Mouse (Mus musculus) cerebellum, adult 9-11 months (tissue): Measurements from ENCODE around the gene Olfr142.
"Not testable (repeated sequence)": the region's sequence is repeated elsewhere in the genome, so short reads cannot be mapped to it uniquely, and the experiment has no call there.

ENCODE experiments used
- DNase-seq: peaks from one replicate; pipeline ENCODE4 v3.0.0; 2022

The Olfr142 gene

DNA sequence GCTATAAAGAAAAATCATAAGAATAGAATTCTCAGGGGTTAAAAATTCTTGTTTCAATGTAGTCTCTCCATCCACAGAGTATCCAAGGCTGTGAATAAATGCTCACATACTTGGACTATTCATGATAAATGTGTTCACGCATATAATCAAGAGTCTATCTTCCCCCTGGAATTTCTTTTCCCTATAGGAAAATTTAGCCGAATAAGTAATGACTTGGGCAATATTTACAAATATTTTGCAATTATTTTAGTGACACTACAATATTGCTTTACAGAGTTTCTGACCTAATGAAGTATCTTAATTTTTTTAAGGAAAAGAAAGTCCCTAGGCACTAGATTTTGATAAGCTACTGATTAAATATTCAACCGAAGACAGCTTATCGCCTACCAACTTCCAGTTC is at the start of gene Olfr142:
Gene Olfr142, minus strand, starts transcription at position 101 of the 400 bp plus-strand sequence.
- DNase-seq = no peak

DNA sequence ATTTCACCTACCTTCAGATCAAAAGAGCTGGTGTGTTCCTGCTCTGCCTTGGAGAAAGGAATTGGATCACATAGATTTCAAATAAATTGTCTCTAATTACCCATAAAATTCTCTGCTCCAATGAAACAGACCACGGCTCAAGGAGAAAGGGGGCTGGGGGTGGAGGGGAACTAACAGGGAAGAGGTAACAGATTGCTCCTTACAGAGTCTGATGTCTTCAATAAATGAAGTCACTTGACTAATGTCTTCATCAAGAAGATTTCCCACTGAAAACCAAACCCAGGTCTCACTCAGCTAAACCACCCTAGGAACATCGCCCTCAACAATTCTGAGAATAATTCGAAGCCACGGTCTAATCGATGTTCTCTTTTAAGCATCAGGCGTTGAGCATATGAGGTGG is 35.3 kb upstream of the Olfr142 start, which contains the start of gene Olfr1272:
Gene Olfr1272, minus strand, starts transcription at position 101 of the 400 bp plus-strand sequence.
- DNase-seq = no peak

DNA sequence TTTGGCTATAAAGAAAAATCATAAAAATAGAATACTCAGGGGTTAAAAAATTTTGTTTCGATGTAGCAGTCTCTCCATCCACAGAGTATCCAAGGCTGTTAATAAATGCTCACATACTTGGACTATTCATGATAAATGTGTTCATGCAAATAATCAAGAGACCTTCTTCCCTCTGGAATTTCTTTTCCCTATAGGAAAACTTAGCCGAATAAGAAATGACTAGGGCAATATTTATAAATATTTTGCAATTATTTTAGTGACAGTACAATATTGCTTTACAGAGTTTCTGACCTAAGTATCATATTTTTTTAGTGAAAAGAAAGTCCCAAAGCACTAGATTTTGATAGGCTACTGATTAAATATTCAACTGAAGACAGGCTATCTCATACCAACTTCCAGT is 13.5 kb upstream of the Olfr142 start, which contains the start of gene Olfr1271:
Gene Olfr1271, minus strand, starts transcription at position 101 of the 400 bp plus-strand sequence.
- no peak for DNase-seq

DNA sequence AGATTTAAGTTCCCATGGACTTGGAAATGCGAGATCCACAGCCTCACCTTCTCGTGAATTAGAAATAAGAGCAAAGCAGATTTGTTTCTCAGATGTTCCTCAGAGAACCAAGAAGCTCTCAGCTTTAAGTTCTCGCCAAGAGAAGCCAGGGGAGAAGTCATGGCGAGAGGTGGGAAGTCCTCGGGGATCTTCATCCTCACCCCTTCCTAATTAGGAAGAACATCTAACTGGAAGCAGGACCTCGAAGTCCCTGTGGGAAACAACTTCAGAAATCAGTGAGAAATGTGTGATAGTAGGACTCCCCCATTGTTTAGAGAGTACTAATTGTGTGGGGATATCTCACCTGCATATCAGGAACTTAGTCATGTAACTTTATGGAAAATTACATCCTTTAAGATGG is 33.0 kb downstream of the Olfr142 start, which contains the start of gene Olfr1506:
Gene Olfr1506, minus strand, starts transcription at position 101 of the 400 bp plus-strand sequence.
- not testable (repeated sequence) for DNase-seq
